Mouse (Mus musculus) heart, embryonic 13.5 days (tissue): ENCODE measurements around the gene Nog. TPM values are rescaled to one million over a fixed set of nuclear protein-coding genes. Genes with fewer than 3 reads are reported as not detected.
A peak's percentile ranks its signal among the peaks of the same experiment; 100 is the strongest.

Experiments used
- ATAC-seq: fragments of 200-750 bp; cut with Nextera tagmentation; 2 replicates; pipeline ENCODE4 v1.8.0; 2017; ENCODE audit warnings: moderate TSS enrichment; ENCODE audit not compliant: insufficient number of reproducible peaks, low FRiP score, low TSS enrichment; ENCODE audit errors: extremely low read depth
- H3K27ac ChIP-seq: fragments of 300-500 bp; sonication (generic); replicated peaks from 2 replicates; pipeline ENCODE4 v1.5.1; 2015; ENCODE audit warnings: moderate library complexity, mild to moderate bottlenecking, inconsistent platforms
- H3K27me3 ChIP-seq: fragments of 300-500 bp; sonication (generic); replicated peaks from 2 replicates; pipeline ENCODE4 v1.6.1; 2015; ENCODE audit warnings: mild to moderate bottlenecking, inconsistent platforms
- H3K36me3 ChIP-seq: fragments of 300-500 bp; sonication (generic); 2 replicates; pipeline ENCODE4 v1.6.1; 2015; ENCODE audit warnings: mild to moderate bottlenecking, inconsistent platforms
- H3K4me1 ChIP-seq: fragments of 300-500 bp; sonication (generic); 2 replicates; pipeline ENCODE4 v1.6.1; 2015; ENCODE audit warnings: inconsistent platforms
- H3K4me2 ChIP-seq: fragments of 300-500 bp; sonication (generic); 2 replicates; pipeline ENCODE4 v1.6.1; 2015; ENCODE audit warnings: inconsistent platforms, mild to moderate bottlenecking, moderate library complexity
- H3K4me3 ChIP-seq: fragments of 300-500 bp; sonication (generic); 2 replicates; pipeline ENCODE4 v1.5.1; 2015; ENCODE audit warnings: moderate library complexity, mild to moderate bottlenecking, inconsistent platforms
- H3K9ac ChIP-seq: fragments of 300-500 bp; sonication (generic); 2 replicates; pipeline ENCODE4 v1.6.1; 2015; ENCODE audit warnings: inconsistent platforms, mild to moderate bottlenecking, moderate library complexity
- H3K9me3 ChIP-seq: fragments of 300-500 bp; sonication (generic); 2 replicates; pipeline ENCODE4 v1.6.1; 2016; ENCODE audit warnings: inconsistent platforms
- WGBS: fragments of 180-500 bp; shearing (Covaris S2); methylation state at CpG from one replicate; pipeline ENCODE4 v1.1.7; 2015; ENCODE audit warnings: mixed read lengths; 5-methylcytosine and 5-hydroxymethylcytosine counted together
- polyA plus RNA-seq: library from polyadenylated mRNA; unstranded; fragments of >200 nt; fragmentation: Nextera tagmentation; extraction: Ambion mirVana; gene quantifications from 2 replicates; pipeline ENCODE4 v1.2.1, GENCODE M21; 2015

Gene Nog
- polyA plus RNA-seq, 1 experiment from 2014 or later = 0.55 TPM

GRCm38 (mm10) chr11:89310217-89310616 is 8.1 kb upstream of the Nog start:
- Histone ChIP-seq H3K4me1 (peaks cover 19% of the 10 kb centered on the region), H3K27me3 (peaks cover 9% of the 10 kb centered on the region), H3K9ac (no peak overlapping the region), H3K9me3 (peaks cover 5% of the 10 kb centered on the region; the same call in 1 of the 2 replicates), H3K27ac (no peak overlapping the region), H3K36me3 (no peaks in the 10 kb centered on the region), H3K4me3 (no peak overlapping the region), H3K4me2 (no peak overlapping the region)
- 70% methylated on average over 11 of the region's 11 CpGs for WGBS
- no peak for ATAC-seq

DNA sequence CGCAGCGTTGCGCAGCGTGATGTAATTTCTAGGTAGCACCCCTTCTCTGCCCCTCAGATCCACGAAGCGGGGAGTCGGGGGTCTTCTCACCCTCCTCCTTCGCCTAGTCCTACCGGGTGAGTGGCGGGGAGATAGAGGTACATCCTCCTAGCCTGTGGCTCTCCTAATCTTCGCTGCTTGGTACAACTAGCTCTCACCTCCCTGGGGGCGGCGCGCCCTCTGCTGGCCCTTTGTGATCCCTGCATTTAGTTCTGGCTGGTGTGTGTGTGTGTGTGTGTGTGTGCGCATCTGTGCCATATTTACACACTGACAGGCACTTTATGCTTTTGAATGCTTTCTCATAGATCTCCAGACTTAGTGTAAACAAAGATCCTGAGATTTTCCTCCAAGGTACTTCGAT is 1.3 kb upstream of the Nog start:
- peaks cover 5% of the 10 kb centered on the region; the same call in 1 of the 2 replicates for H3K9me3 ChIP-seq
- WGBS = 3% methylated on average over 16 of the region's 16 CpGs
- no peak for ATAC-seq
- peak overlapping the region; percentile 93 for H3K4me2 ChIP-seq
- peak overlapping the region; percentile 77 for H3K4me3 ChIP-seq
- H3K4me1 ChIP-seq = peaks cover 27% of the 10 kb centered on the region
- no peaks in the 10 kb centered on the region for H3K36me3 ChIP-seq
- H3K9ac ChIP-seq = peak overlapping the region; percentile 81
- no peak overlapping the region for H3K27ac ChIP-seq
- peaks cover 40% of the 10 kb centered on the region for H3K27me3 ChIP-seq

DNA sequence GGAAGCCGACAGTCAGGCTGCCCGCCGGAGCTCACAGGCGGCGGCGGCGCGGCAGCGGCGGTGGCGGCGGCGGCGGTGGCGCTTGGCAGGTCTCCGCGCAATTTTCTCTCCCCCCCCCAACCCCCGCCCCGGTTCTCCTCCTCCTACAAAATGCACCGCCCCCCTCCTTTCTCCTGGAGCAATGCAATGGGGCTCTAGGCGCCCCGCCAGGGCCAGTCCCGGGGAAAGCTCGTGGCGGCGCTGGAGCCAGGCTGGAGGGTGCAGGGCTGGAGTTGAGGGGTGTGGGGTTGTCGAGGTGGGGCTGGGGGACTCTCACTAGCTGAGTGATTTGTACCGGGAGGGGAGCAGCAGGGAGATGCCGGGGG is 666 bp upstream of the Nog start:
- peak overlapping the region; percentile 93 for H3K4me2 ChIP-seq
- peak overlapping the region; percentile 81 for H3K9ac ChIP-seq
- no peak; the same call in 1 of the 2 replicates for ATAC-seq
- H3K9me3 ChIP-seq = peaks cover 5% of the 10 kb centered on the region; the same call in 1 of the 2 replicates
- H3K27me3 ChIP-seq = peaks cover 39% of the 10 kb centered on the region
- H3K4me1 ChIP-seq = peaks cover 26% of the 10 kb centered on the region
- peak overlapping the region; percentile 77 for H3K4me3 ChIP-seq
- H3K36me3 ChIP-seq = no peaks in the 10 kb centered on the region
- H3K27ac ChIP-seq = peak overlapping the region; percentile 78
- 0% methylated on average over 17 of the region's 29 CpGs for WGBS

DNA sequence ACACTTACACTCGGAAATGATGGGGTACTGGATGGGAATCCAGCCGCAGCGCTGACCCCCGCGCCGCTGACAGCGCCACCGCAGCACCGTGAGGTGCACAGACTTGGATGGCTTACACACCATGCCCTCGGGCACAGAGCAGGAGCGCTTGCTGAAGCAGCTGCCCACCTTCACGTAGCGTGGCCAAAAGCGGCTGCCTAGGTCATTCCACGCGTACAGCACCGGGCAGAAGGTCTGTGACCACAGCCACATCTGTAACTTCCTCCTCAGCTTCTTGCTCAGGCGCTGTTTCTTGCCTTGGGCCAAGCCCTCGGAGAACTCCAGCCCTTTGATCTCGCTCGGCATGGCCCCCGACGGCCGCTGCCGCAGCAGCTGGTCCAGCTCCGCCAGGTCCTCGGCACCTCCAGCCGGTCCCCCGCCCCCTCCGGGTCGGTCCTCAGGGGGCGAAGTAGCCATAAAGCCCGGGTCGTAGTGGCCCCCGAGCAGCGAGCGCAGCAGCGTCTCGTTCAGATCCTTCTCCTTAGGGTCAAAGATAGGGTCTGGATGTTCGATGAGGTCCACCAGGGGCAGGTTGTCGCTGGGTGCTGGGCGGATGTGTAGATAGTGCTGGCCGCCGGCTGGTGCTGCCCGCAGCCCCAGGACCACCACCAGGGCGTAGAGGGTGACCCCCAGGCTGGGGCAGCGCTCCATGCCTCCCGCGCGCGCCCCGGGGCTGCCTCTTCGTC is 639 bp downstream of the Nog start:
- WGBS = 1% methylated on average over 53 of the region's 53 CpGs
- Histone ChIP-seq H3K4me1 (peaks cover 27% of the 10 kb centered on the region), H3K9ac (peak overlapping the region; percentile 81), H3K9me3 (peaks cover 4% of the 10 kb centered on the region; the same call in 1 of the 2 replicates), H3K4me3 (peak overlapping the region; percentile 77), H3K27ac (peak overlapping the region; percentile 78), H3K4me2 (peak overlapping the region; percentile 93), H3K36me3 (no peaks in the 10 kb centered on the region), H3K27me3 (peaks cover 33% of the 10 kb centered on the region)
- no peak for ATAC-seq

DNA sequence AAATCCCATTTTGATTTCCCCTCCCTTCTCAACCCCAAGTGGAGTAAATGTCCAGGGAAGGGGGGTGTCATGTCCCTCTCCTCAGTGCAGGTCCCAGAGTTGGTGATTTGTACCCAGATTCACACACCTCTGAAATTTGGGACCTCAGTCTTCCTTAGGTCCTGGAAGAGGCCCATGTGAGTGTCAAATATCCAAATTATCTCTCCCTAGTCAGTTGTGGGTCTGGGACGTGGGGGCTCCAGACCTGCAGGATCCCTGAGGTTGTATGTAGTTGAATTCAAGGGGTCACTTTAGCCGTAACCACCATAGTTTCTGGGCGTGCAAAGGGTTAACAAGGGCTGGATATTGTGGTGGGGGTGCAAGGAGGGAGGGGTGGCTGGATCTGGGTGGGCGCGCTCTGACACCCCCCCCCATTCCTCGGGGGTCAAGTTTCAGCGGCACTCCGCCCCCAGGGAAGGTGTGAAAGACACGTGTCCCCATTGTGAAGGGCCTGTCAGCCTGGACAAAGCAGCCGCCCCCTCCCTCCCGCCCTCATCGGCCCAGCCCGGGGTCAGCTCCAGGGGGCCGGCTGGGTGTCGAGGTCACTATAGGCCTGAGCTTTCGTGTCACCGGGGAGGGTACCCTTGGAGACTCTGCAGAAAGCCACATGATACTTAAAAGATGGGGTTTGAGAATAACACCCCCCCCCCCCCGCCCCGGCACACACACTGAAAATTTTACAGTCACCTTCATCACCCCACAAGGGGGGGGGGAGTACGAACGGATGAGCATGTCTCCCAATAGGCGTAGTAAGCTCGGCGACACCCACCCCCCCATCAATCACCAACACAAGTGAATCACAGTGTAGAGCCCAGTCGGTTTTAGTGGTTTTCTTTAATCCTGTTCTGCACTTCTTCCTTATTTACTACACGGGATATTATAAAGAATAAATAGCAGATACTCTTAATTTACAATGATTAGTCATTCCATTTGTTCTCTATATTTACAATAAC is 2.1 kb downstream of the Nog start:
- H3K4me1 ChIP-seq = peaks cover 27% of the 10 kb centered on the region
- no peaks in the 10 kb centered on the region for H3K9me3 ChIP-seq
- peak overlapping the region; percentile 55 for H3K4me3 ChIP-seq
- peak overlapping the region; percentile 77 for H3K9ac ChIP-seq
- peak overlapping the region; percentile 86 for H3K4me2 ChIP-seq
- no peaks in the 10 kb centered on the region for H3K36me3 ChIP-seq
- 2% methylated on average over 26 of the region's 26 CpGs for WGBS
- peaks cover 45% of the 10 kb centered on the region for H3K27me3 ChIP-seq
- no peak for ATAC-seq
- peak overlapping the region; percentile 31; the same call in 1 of the 2 replicates for H3K27ac ChIP-seq

DNA sequence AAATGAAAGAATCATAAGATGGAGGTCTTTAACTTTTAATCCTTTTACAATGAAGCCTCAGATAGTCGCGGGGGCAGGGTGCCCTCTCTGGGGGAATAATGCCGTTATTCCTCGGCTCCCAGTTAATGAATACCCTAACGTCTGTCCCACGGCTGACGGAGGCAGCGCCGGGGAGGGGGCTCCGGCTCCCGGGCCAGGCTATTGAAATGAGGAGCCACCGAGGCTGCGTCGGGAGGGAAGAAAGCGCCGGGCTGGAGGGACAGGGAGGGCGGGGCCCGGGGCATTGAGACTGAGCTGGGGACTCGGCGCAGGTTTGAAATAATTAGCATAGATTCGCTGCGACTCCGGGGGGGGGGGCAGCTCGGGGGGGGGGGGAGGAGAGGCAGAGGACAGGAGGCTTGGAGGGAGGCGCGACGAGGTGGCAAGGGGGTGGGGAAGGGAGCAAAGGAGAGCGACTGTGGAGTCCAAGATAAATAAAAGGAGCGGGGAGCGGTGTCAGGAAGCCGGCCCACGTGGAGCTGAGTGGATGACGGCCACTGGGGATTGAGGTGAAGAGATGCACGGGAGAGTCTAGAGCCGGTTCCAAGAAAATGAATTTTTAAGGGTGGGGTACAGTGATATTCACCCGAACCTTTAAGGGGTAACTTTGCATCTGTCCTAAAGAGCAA is 2.9 kb downstream of the Nog start:
- peak overlapping the region; percentile 55 for H3K4me3 ChIP-seq
- H3K27me3 ChIP-seq = peaks cover 46% of the 10 kb centered on the region
- H3K4me2 ChIP-seq = peak overlapping the region; percentile 86
- H3K4me1 ChIP-seq = peaks cover 27% of the 10 kb centered on the region
- no peaks in the 10 kb centered on the region for H3K36me3 ChIP-seq
- peak overlapping the region; percentile 77 for H3K9ac ChIP-seq
- ATAC-seq = no peak
- H3K27ac ChIP-seq = peak overlapping the region; percentile 73
- no peaks in the 10 kb centered on the region for H3K9me3 ChIP-seq
- under 1% methylated on average over 24 of the region's 36 CpGs for WGBS

- Histone ChIP-seq H3K9me3 (no peaks in the 10 kb centered on the region), H3K4me3 (peak overlapping the region; percentile 55), H3K27ac (peak overlapping the region; percentile 73), H3K9ac (peak overlapping the region; percentile 77), H3K36me3 (no peaks in the 10 kb centered on the region), H3K4me1 (peaks cover 27% of the 10 kb centered on the region), H3K27me3 (peaks cover 42% of the 10 kb centered on the region), H3K4me2 (peak overlapping the region; percentile 86)
- under 1% methylated on average over 43 of the region's 51 CpGs for WGBS
- peak; percentile 38; the same call in 1 of the 2 replicates for ATAC-seq
Measured at GRCm38 (mm10) chr11:89298285-89299010, 3.7 kb downstream of the Nog start.

GRCm38 (mm10) chr11:89297521-89297920 is 4.6 kb downstream of the Nog start:
- WGBS = 26% methylated on average over 5 of the region's 5 CpGs
- Histone ChIP-seq H3K4me3 (peak overlapping the region; percentile 55), H3K4me1 (peaks cover 27% of the 10 kb centered on the region), H3K9me3 (no peaks in the 10 kb centered on the region), H3K9ac (peak overlapping the region; percentile 77), H3K4me2 (peak overlapping the region; percentile 86), H3K27ac (peak overlapping the region; percentile 73), H3K36me3 (no peaks in the 10 kb centered on the region), H3K27me3 (peaks cover 40% of the 10 kb centered on the region)
- ATAC-seq = no peak

- Histone ChIP-seq H3K9me3 (no peaks in the 10 kb centered on the region), H3K9ac (no peak overlapping the region), H3K4me2 (no peak overlapping the region), H3K4me3 (no peak overlapping the region), H3K27me3 (no peaks in the 10 kb centered on the region), H3K36me3 (no peaks in the 10 kb centered on the region), H3K4me1 (peaks cover 13% of the 10 kb centered on the region; the same call in 1 of the 2 replicates), H3K27ac (no peak overlapping the region)
- 76% methylated on average over 13 of the region's 13 CpGs for WGBS
- no peak for ATAC-seq
Measured at GRCm38 (mm10) chr11:89269809-89270361, 32.2 kb downstream of the Nog start.

DNA sequence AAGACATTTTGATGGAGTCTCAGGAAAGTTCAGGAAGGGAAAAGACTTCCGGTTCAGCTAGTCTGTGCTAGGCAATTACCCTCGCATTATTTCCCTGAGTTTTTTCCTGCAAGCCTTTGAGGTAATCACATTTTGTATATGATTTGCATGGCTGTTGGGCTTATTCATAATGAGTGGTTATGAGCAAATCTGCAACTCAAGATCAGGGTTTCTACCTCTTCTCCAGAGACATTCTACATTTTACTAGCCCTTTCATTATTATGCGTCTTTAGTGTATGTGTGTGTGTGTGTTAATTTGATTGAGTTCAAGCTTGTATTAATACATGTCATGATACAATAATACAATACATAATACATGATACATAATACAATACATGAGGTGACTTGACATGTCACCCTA is 34.6 kb downstream of the Nog start:
- no peak for ATAC-seq
- no peak overlapping the region for H3K27ac ChIP-seq

More for the DNA sequence above, 34.6 kb downstream of the Nog start:
- H3K9me3 ChIP-seq = no peaks in the 10 kb centered on the region
- no peaks in the 10 kb centered on the region for H3K36me3 ChIP-seq
- no peak overlapping the region for H3K4me2 ChIP-seq
- no peaks in the 10 kb centered on the region for H3K27me3 ChIP-seq
- WGBS = 89% methylated on average over 3 of the region's 3 CpGs
- H3K4me1 ChIP-seq = peaks cover 24% of the 10 kb centered on the region
- no peak overlapping the region for H3K9ac ChIP-seq
- H3K4me3 ChIP-seq = no peak overlapping the region
